Mouse (Mus musculus) layer of hippocampus, adult 9-11 months (tissue): ENCODE results near the gene Gm10406.
"Not testable (repeated sequence)": the region's sequence is repeated elsewhere in the genome, so short reads cannot be mapped to it uniquely, and the experiment has no call there.

ENCODE experiments used
- DNase-seq: peaks from one replicate; pipeline ENCODE4 v3.0.0; 2022

Gm10406 gene

GRCm38 (mm10) chr14:7026781-7027749 is at the start of gene Gm10406:
Gm10406 (minus strand) TSS chr14:7027449.
- DNase-seq: peak; percentile 11

GRCm38 (mm10) chr14:7044870-7045269 is 17.6 kb upstream of the Gm10406 start, which contains the start of gene Gm3685:
Gm3685 (minus strand) TSS chr14:7044970.
- DNase-seq: not testable (repeated sequence)

DNA sequence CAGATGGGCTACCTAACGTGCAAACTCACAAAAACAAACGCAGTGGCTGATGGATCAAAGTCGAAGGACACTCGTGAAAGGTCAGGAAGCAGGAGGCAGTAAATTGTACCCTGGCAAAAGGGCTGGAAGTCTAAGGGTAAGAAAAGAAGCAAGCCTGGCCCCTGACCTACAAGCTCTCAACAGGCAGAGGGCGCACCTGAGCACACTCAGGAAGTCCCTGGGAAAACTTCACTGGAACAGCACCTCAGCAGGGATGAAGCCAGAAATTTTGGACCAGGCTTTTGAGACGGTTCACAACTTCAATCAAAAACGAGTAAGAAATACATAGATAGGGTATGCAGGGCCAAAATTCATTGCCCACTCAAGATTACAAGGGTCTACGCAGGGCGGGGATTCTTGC is 975 bp downstream of the Gm10406 start:
- not testable (repeated sequence) for DNase-seq

DNA sequence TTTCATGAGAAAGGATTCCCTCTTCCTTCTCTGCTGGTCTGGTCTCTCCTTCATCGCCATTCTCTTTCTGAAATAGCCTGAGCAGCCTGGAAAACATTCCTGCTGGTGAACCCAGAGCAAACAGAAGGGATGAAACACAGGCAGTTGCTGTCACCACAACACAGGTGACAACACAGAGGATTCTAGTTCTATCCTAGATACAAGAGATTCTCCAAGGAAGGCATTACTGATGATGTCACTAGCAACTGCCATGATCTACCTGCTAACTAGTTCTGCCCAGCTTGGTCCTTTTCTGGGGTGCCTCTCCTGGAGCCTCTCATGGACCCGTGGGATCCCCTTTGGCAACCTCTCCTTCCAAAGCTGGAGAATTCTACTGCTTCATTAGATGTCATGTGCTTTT is 53.5 kb downstream of the Gm10406 start, which contains the start of gene Gm6356:
Gene Gm6356 (minus strand): TSS at position 101 of the 400 bp plus-strand sequence.
- DNase-seq: not testable (repeated sequence)
